Comparison of ENCODE assay signal across 10 mouse cellular contexts in the genomic region with DNA sequence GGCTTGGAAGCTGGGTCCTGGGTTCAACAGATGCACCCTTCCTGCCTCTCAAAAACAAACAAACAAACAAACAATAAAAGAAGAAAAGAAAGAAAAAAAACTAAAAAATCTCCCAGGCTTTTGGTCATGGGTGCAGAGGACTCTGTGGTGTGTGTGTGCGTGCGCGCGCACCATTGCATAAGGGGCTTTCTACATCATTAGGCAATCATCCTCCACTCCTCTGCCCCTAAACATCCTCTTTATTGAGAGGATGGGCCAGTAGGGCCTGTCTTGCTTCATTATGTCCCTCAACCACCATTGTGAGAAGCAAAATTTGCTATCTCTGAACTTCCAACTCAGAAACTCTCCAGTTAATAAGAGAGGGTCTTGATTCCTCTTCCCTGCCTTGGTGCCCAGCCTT. TPM values are rescaled to one million over a fixed set of nuclear protein-coding genes. Genes with fewer than 3 reads are reported as not detected.
A peak's percentile ranks its signal among the peaks of the same experiment; 100 is the strongest.
DNase-seq lines count a peak whose midpoint lies in the region; ATAC-seq and TF ChIP-seq lines count a peak whose summit lies in the region.
"Had no signal": no experiment of that assay in that cellular context is flagged by ENCODE, and none has a peak within 500 bp of the region (broad histone marks: within the 10 kb centered on the region; RNA-seq: fewer than 3 reads in every experiment).

No protein-coding gene starts in this region.

- peak overlapping the region; percentile 89 for H3K9ac ChIP-seq in heart, adult 2 months (ENCODE audit: low read depth, low read length)
- H3K9ac ChIP-seq in embryonic facial prominence, embryonic 12.5 days: no peak overlapping the region
- peak overlapping the region; percentile 78; the same call in 1 of the 2 replicates for H3K9ac ChIP-seq in midbrain, embryonic 15.5 days

- peak in 1 of 2 experiments; percentile 30 for DNase-seq in heart, adult 2 months
- DNase-seq in heart, adult 9 months (ENCODE audit: low spot score in 2 of 2): no peak
- no peak for DNase-seq in limb, embryonic 10.5 days (ENCODE audit: low spot score)
- no peak for DNase-seq in layer of hippocampus, postnatal 36 days
- no peak for DNase-seq in ovary, postnatal 36 days (ENCODE audit: low spot score)
- no peak for DNase-seq in urinary bladder, postnatal 36 days (ENCODE audit: low spot score in 2 of 2)

- H3K4me1 ChIP-seq in heart, adult 2 months (ENCODE audit: control insufficient read depth, insufficient read depth, low read length): peaks cover 5% of the 10 kb centered on the region
- H3K4me1 ChIP-seq in embryonic facial prominence, embryonic 12.5 days: peaks cover 20% of the 10 kb centered on the region; the same call in 1 of the 2 replicates
- H3K4me1 ChIP-seq in limb, embryonic 10.5 days: peaks cover 40% of the 10 kb centered on the region
- H3K4me1 ChIP-seq in midbrain, embryonic 15.5 days: peaks cover 38% of the 10 kb centered on the region

- peak overlapping the region; percentile 96 for H3K27ac ChIP-seq in heart, adult 2 months
- no peak overlapping the region for H3K27ac ChIP-seq in embryonic facial prominence, embryonic 12.5 days
- H3K27ac ChIP-seq in limb, embryonic 10.5 days: no peak overlapping the region; the same call in 1 of the 2 replicates
- peak overlapping the region; percentile 90; the same call in 1 of the 2 replicates for H3K27ac ChIP-seq in midbrain, embryonic 15.5 days

- intact Hi-C loops in heart, adult 2 months (cut with DNase I): loop anchor here (2.0 to 10.0 kb wide), 2 partner anchors 89 to 213 kb away; a partner anchor contains a TSS

- TF ChIP-seq POLR2A in heart, adult 2 months (IDR thresholded peaks at IDR 0.05; ENCODE audit: insufficient read depth, low read depth, low read length): no peak

- 86% methylated on average over 4 of the region's 4 CpGs for WGBS in heart, adult 2 months
- 86% methylated on average over 4 of the region's 4 CpGs for WGBS in embryonic facial prominence, embryonic 12.5 days
- WGBS in limb, embryonic 10.5 days: 92% methylated on average over 4 of the region's 4 CpGs
- WGBS in midbrain, embryonic 15.5 days: 72% methylated on average over 4 of the region's 4 CpGs

- H3K79me2 ChIP-seq in heart, adult 2 months (replicated peaks; ENCODE audit: control insufficient read depth, insufficient read depth, low read length): no peaks in the 10 kb centered on the region; the same call in 1 of the 2 replicates

- no peaks in the 10 kb centered on the region for H3K27me3 ChIP-seq in heart, adult 2 months (ENCODE audit: control insufficient read depth, insufficient read depth, low read length)
- no peaks in the 10 kb centered on the region for H3K27me3 ChIP-seq in embryonic facial prominence, embryonic 12.5 days
- peaks cover 42% of the 10 kb centered on the region for H3K27me3 ChIP-seq in limb, embryonic 10.5 days (ENCODE audit: low read depth, poor library complexity, severe bottlenecking)
- H3K27me3 ChIP-seq in midbrain, embryonic 15.5 days (replicated peaks): no peaks in the 10 kb centered on the region

- H3K4me3 ChIP-seq in heart, adult 2 months: peak overlapping the region; percentile 66; the same call in 1 of the 2 replicates
- peak overlapping the region; percentile 69 for H3K4me3 ChIP-seq in embryonic facial prominence, embryonic 12.5 days
- peak overlapping the region; percentile 80; the same call in 1 of the 2 replicates for H3K4me3 ChIP-seq in limb, embryonic 10.5 days
- peak overlapping the region; percentile 70 for H3K4me3 ChIP-seq in midbrain, embryonic 15.5 days

- no peak for ATAC-seq in embryonic facial prominence, embryonic 12.5 days (ENCODE audit: insufficient number of reproducible peaks, insufficient read depth, low FRiP score, low TSS enrichment)
- ATAC-seq in midbrain, embryonic 15.5 days (replicated peaks): no peak

- no peak for TF ChIP-seq CTCF in heart, adult 2 months (IDR thresholded peaks at IDR 0.05)

- H3K9me3 ChIP-seq in embryonic facial prominence, embryonic 12.5 days: no peaks in the 10 kb centered on the region
- H3K9me3 ChIP-seq in limb, embryonic 10.5 days (replicated peaks): no peaks in the 10 kb centered on the region
- no peaks in the 10 kb centered on the region for H3K9me3 ChIP-seq in midbrain, embryonic 15.5 days

- H3K36me3 ChIP-seq in heart, adult 2 months (ENCODE audit: control insufficient read depth, insufficient read depth, low read length): no peaks in the 10 kb centered on the region
- no peaks in the 10 kb centered on the region for H3K36me3 ChIP-seq in embryonic facial prominence, embryonic 12.5 days
- no peaks in the 10 kb centered on the region for H3K36me3 ChIP-seq in limb, embryonic 10.5 days
- no peaks in the 10 kb centered on the region for H3K36me3 ChIP-seq in midbrain, embryonic 15.5 days (replicated peaks)

- peak overlapping the region; percentile 89 for H3K4me2 ChIP-seq in embryonic facial prominence, embryonic 12.5 days (replicated peaks)
- H3K4me2 ChIP-seq in midbrain, embryonic 15.5 days: peak overlapping the region; percentile 93

- no peak for TF ChIP-seq EP300 in heart, adult 2 months (IDR thresholded peaks at IDR 0.05; ENCODE audit: insufficient read depth, low read depth, low read length)

RNA-seq across cellular contexts. Expression of a gene that starts 0.7 kb away (rescaled TPM):
- 10 to 100 TPM; 28.9 to 29.4 TPM for total RNA-seq in heart, adult 2 months (2021)
- 28.3 and 32.1 TPM in 2 replicates for polyA plus RNA-seq in heart, adult 2 months (2012; rRNA removed)
- polyA plus RNA-seq in embryonic facial prominence, embryonic 12.5 days (2016; fragmentation: Nextera tagmentation; extraction: Ambion mirVana): 23.9 and 24.3 TPM in 2 replicates
- polyA plus RNA-seq in limb, embryonic 10.5 days (2016; fragmentation: Nextera tagmentation; extraction: Ambion mirVana): 10.6 and 11.5 TPM in 2 replicates
- polyA plus RNA-seq in midbrain, embryonic 15.5 days (2015; fragmentation: Nextera tagmentation; extraction: Ambion mirVana): 39.5 and 40.5 TPM in 2 replicates
- 100 to 1,000 TPM; 272 to 282 TPM for total RNA-seq in layer of hippocampus, postnatal 36 days (2021)

RNA-seq across cellular contexts. Expression of a gene that starts 55.5 kb away (rescaled TPM):
- under 1 TPM in 1 of 2 experiments, not detected in 1; 0.23 TPM for total RNA-seq in heart, adult 2 months (2021)
- polyA plus RNA-seq in heart, adult 2 months (2012; rRNA removed): 0.20 TPM in 1 of 2 replicates, not detected in the other
- polyA plus RNA-seq in embryonic facial prominence, embryonic 12.5 days (2016; fragmentation: Nextera tagmentation; extraction: Ambion mirVana): not detected in 2 replicates
- not detected in 2 replicates for polyA plus RNA-seq in limb, embryonic 10.5 days (2016; fragmentation: Nextera tagmentation; extraction: Ambion mirVana)
- polyA plus RNA-seq in midbrain, embryonic 15.5 days (2015; fragmentation: Nextera tagmentation; extraction: Ambion mirVana): not detected in 2 replicates
- total RNA-seq in layer of hippocampus, postnatal 36 days (2021): under 1 TPM; 0.20 to 0.35 TPM
- polyA plus RNA-seq: erythroblast, embryonic 14.5 days; testis, adult 2 months had no signal

Comparison
In these comparisons a context has a peak if more than half of its experiments do, and no peak if none do; other contexts are left out.
1. H3K27ac ChIP-seq: peak in heart, adult 2 months (single experiment) and midbrain, embryonic 15.5 days (single experiment); none in embryonic facial prominence, embryonic 12.5 days (single experiment) and limb, embryonic 10.5 days (single experiment).
2. Peak in every context shown above with its lines, with median percentiles within 50 percentile points of each other: H3K4me3 ChIP-seq.